Mouse (Mus musculus) CD4-positive helper T cell, adult 2 months (primary cell): ENCODE measurements around the gene Hmgb4.

Source experiments
- DNase-seq: peaks from one replicate; pipeline ENCODE4 v3.0.0-alpha.2; 2012; ENCODE audit warnings: low read depth, missing footprints, low spot score

The Hmgb4 gene

DNA sequence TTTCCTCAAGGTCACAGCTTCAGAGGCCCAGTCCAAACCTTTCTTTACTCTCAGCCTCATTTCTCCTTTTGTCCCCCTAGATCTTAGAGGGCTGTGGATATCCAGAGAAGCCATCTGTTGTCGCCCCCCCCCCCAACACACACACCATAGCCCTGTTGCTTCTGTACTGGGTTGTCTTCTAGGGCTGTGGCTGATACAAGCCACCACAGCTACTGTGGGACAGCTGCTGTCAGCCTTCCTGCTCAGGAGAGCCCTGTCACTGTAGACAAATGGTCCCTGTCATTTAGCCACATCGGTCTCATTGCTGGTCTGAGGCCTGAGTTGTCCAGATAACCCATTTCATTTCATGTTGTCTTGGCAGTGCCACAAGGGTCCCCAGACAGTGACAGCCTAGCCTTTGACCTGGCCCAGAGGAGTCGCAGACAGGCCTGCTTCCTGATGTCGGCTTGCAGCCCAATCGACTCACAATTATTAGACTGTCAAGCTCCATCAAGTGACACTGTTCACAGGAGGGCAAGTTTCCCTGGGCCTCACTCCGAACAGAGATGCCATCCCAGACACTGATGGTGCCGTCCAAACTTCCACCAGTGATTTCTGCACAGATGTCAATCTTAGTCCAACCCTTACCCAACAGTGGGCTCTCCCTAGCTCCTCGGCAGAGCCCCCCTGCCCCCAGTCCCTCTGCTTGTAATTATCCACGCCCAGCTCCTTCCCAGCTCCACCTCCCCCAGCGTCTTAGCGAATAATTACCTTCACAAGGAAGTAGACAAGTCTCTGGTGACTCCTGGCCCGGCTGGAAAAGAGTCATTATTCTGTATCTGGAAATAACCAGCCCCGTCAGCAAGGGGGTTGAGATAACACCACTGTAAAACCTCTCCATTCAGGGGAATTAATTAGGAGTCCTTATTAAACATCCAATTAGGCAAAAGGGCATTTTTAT lies 33.1 kb downstream of the Hmgb4 start:
- DNase-seq = no peak

- no peak for DNase-seq
Measured at GRCm38 (mm10) chr4:128224453-128224852, 36.3 kb downstream of the Hmgb4 start.

- no peak for DNase-seq
Measured at GRCm38 (mm10) chr4:128217991-128218595, 42.7 kb downstream of the Hmgb4 start.
